Mouse (Mus musculus) megakaryocyte-erythroid progenitor cell, adult 5 weeks (primary cell): ENCODE measurements around the gene Olfr887. TPM values are rescaled to one million over a fixed set of nuclear protein-coding genes. Genes with fewer than 3 reads are reported as not detected.

Experiments used
- polyA plus RNA-seq: library from polyadenylated mRNA; stranded (reverse); fragments of >175 nt; gene quantifications from 2 replicates; pipeline ENCODE4 v1.2.3, GENCODE M21; 2012

Gene Olfr887
- 0.03 TPM in 1 of 2 replicates, not detected in the other for polyA plus RNA-seq

DNA sequence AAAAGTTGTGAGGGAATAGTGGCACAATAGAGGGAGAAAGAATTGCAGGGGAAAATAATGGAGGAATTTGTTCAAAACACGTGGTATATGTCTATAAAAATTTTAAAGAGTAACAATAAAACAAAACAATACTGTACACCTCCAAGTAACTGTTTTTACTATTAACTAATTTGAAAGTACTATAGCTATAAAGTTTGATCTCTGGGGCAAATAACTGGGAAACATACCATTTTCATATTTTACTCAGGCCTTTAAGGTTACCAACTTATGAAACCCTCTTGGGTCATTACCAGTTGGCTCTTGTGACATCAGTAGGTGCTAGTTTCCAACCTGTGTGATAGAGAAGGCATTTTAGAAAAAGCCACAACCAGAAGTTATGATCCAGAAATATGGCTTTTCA is at the start of gene Olfr887:
Gene Olfr887 (plus strand): TSS at position 301 of the 400 bp plus-strand sequence.

DNA sequence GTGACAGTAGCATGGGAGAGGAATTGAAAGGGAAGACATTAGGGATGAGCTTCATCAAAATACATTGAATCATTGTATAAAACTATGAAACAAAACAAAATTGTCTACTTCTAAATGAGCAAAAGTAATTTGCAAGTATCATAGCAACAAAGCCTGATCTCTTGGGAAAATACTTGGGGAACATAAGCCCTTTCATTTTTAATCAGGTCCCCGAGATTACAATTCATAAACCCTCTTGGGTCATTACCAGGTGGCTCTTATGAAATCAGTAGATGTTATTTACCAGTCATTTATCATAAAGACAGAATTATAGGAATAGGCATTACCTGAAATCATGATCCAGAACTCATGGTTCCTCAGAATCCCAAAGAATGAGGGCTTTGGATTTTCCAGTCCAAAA is 37.6 kb upstream of the Olfr887 start, which contains the start of gene Olfr884:
Gene Olfr884 (plus strand): TSS at position 301 of the 400 bp plus-strand sequence.

DNA sequence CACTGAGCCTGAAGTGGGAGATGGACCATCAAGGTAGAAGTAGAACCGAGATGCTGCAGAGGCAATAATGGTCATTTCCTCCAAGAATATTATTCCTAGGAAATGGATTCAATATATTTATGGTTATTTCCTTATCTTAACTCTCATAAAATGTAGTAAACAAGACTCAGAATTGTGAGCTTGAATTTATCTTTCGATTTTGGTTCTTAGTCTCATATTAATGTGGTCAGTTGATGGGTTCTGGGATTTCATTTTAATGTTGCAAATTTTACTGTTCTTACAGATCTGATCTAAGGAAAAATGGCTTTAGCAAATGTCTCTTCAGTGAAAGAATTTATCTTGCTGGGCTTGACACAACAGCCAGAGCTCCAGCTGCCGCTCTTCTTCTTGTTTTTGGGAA is 22.9 kb upstream of the Olfr887 start, which contains the start of gene Olfr885:
Gene Olfr885 (plus strand): TSS at position 301 of the 400 bp plus-strand sequence.

DNA sequence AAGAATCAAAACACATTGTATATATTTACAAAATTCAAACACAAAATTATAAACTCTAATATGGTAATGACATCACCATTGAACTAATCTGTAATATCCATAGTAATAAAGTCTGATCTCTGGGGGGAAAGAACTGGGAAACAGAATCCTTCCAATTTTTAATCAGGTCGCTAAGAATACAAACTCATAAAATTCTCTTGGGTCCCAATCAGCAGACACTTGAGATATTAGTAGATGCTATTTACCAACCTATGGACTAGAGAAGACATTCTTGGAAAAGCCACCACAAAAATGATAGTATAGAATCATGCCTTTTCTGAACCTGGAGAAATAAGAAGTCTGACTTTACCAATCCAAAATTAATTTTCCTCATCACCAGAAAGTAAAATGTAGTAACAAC is 24.0 kb downstream of the Olfr887 start, which contains the start of gene Olfr888:
Gene Olfr888 (plus strand): TSS at position 301 of the 400 bp plus-strand sequence.

DNA sequence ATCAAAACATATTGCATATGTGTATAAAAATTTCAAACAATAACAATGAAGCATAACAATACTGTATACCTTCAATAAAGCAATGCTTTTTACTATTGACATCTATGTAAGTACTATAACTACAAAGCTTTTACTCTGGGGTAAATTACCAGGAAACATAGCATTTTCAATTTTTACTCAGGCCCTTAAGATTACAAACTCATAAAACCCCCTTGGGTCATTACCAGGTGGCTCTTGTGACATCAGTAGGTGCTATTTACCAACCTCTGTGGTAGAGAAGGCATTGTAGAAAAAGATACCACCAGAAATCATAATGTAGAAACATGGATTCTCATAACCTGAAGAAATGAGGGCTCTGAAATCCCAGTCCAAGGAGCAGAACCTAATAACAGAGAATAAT is 31.0 kb downstream of the Olfr887 start, which contains the start of gene Olfr889:
Gene Olfr889 (plus strand): TSS at position 301 of the 400 bp plus-strand sequence.

Other genes with a start within 250 kb of the Olfr887 start
- not detected in 2 replicates for gene Olfr877, start 229.8 kb upstream of the Olfr887 start, polyA plus RNA-seq
- not detected in 2 replicates for gene Olfr145, start 187.3 kb upstream of the Olfr887 start, polyA plus RNA-seq
- 0.04 TPM in 1 of 2 replicates, not detected in the other for gene Olfr878, start 166.2 kb upstream of the Olfr887 start, polyA plus RNA-seq
- gene Olfr881, start 92.2 kb upstream of the Olfr887 start, polyA plus RNA-seq = not detected in 2 replicates
- not detected in 2 replicates for gene Olfr883, start 58.3 kb upstream of the Olfr887 start, polyA plus RNA-seq
- gene Olfr884, start 37.5 kb upstream of the Olfr887 start, polyA plus RNA-seq = not detected in 2 replicates
- not detected in 2 replicates for gene Olfr885, start 22.8 kb upstream of the Olfr887 start, polyA plus RNA-seq
- gene Olfr888, start 24.1 kb downstream of the Olfr887 start, polyA plus RNA-seq = not detected in 2 replicates
- not detected in 2 replicates for gene Olfr889, start 31.1 kb downstream of the Olfr887 start, polyA plus RNA-seq
- gene Olfr890, start 58.4 kb downstream of the Olfr887 start, polyA plus RNA-seq = not detected in 2 replicates
- not detected in 2 replicates for gene Olfr891, start 96.7 kb downstream of the Olfr887 start, polyA plus RNA-seq
- not detected in 2 replicates for gene Olfr893, start 124.3 kb downstream of the Olfr887 start, polyA plus RNA-seq
- not detected in 2 replicates for gene Olfr894, start 134.0 kb downstream of the Olfr887 start, polyA plus RNA-seq
- not detected in 2 replicates for gene Olfr143, start 168.7 kb downstream of the Olfr887 start, polyA plus RNA-seq
- not detected in 2 replicates for gene Olfr895, start 183.8 kb downstream of the Olfr887 start, polyA plus RNA-seq
- gene Olfr896-ps1, start 207.0 kb downstream of the Olfr887 start, polyA plus RNA-seq = not detected in 2 replicates
- 0.02 TPM in 1 of 2 replicates, not detected in the other for gene Olfr25, start 245.0 kb downstream of the Olfr887 start, polyA plus RNA-seq